Mouse (Mus musculus) MEL-GATA-1-ER (cell line): ENCODE data around the gene Trim26.

ENCODE experiments used
- DNase-seq: peaks from one replicate; pipeline ENCODE4 v3.0.0-alpha.2; 2012; ENCODE audit warnings: low read depth; ENCODE audit errors: extremely low read depth

Gene Trim26

GRCm38 (mm10) chr17:36899376-36899775 lies 62.4 kb downstream of the Trim26 start:
- DNase-seq: no peak

- no peak for DNase-seq
These were observed 63.1 kb downstream of the Trim26 start for GRCm38 (mm10) chr17:36900001-36900400.

GRCm38 (mm10) chr17:36900691-36901090 lies 63.8 kb downstream of the Trim26 start:
- no peak for DNase-seq

DNA sequence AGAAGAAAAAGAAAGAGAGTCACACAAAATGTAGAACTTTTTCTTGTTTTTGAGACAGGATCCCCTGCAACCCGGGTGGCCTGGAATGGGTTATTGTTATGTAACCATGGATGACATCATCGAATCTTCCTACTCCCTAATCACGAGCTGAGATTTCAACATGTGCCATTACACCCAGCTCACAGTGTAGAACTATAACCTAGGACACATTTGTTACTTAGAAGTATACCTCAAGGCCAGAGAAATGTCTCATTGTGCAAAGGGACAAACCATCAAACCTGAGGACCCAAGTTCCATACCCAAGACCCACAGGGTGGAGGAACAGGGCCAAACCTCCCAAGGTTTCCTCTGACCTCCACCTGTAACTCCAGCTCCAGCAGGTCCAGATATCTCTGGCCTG lies 66.7 kb downstream of the Trim26 start:
- DNase-seq: no peak

- DNase-seq: no peak
These were observed 71.3 kb downstream of the Trim26 start for GRCm38 (mm10) chr17:36908235-36908634.
